Mouse (Mus musculus) E14TG2a.4 (cell line): ENCODE data around the gene Osbpl6.

Experiments used
- CTCF ChIP-seq: conservative IDR thresholded peaks from 2 replicates; pipeline ENCODE4 v1.5.1; 2014; ENCODE audit warnings: low read length
- NANOG ChIP-seq: IDR thresholded peaks from 2 replicates; pipeline ENCODE4 v1.6.1; 2014; ENCODE audit warnings: borderline replicate concordance, low read length, mixed read lengths
- POU5F1 ChIP-seq: IDR thresholded peaks from 2 replicates; pipeline ENCODE4 v1.6.1; 2014; ENCODE audit warnings: low read length, borderline replicate concordance

GRCm38 (mm10) chr2:76524451-76524850, 118.1 kb downstream of the Osbpl6 start:
- TF ChIP-seq CTCF (no peak), NANOG (no peak), POU5F1 (no peak)
